Mouse (Mus musculus) liver, adult 2 months (tissue): ENCODE measurements around the gene Alas2. TPM values are rescaled to one million over a fixed set of nuclear protein-coding genes. Genes with fewer than 3 reads are reported as not detected.

Experiments used
- DNase-seq: peaks from one replicate; pipeline ENCODE4 v3.0.0-alpha.2; 2011; ENCODE audit warnings: low read depth, low spot score; ENCODE audit errors: extremely low read depth
- H3K27ac ChIP-seq: fragments of 200-500 bp; replicated peaks from 2 replicates; pipeline ENCODE4 v1.5.1; 2012; ENCODE audit warnings: low read depth, mild to moderate bottlenecking, control low read depth, inconsistent platforms, low read length; ENCODE audit not compliant: insufficient read depth
- H3K27me3 ChIP-seq: fragments of 200-500 bp; 2 replicates; pipeline ENCODE4 v1.6.1; 2012; ENCODE audit warnings: mild to moderate bottlenecking, moderate library complexity, low read length, inconsistent platforms; ENCODE audit not compliant: control insufficient read depth, insufficient read depth
- H3K36me3 ChIP-seq: fragments of 200-500 bp; 2 replicates; pipeline ENCODE4 v1.6.1; 2012; ENCODE audit warnings: low read length, inconsistent platforms; ENCODE audit not compliant: control insufficient read depth, insufficient read depth
- H3K4me1 ChIP-seq: fragments of 200-500 bp; 2 replicates; pipeline ENCODE4 v1.6.1; 2011; ENCODE audit warnings: low read length; ENCODE audit not compliant: control insufficient read depth, insufficient read depth
- H3K4me3 ChIP-seq: fragments of 200-500 bp; 2 replicates; pipeline ENCODE4 v1.5.1; 2011; ENCODE audit warnings: low read depth, mild to moderate bottlenecking, control low read depth, low read length, moderate library complexity; ENCODE audit not compliant: insufficient read depth
- H3K79me2 ChIP-seq: fragments of 200-500 bp; 2 replicates; pipeline ENCODE4 v1.6.1; 2012; ENCODE audit warnings: inconsistent platforms, mild to moderate bottlenecking, low read length, moderate library complexity; ENCODE audit not compliant: control insufficient read depth, insufficient read depth
- H3K9ac ChIP-seq: fragments of 200-500 bp; 2 replicates; pipeline ENCODE4 v1.6.1; 2012; ENCODE audit warnings: low read depth, mild to moderate bottlenecking, control low read depth, inconsistent platforms, low read length
- CTCF ChIP-seq: fragments of 200-500 bp; IDR thresholded peaks from 2 replicates; pipeline ENCODE4 v1.5.1; 2011; ENCODE audit warnings: low read depth, low read length, control low read depth
- POLR2A ChIP-seq: fragments of 200-500 bp; IDR thresholded peaks from 2 replicates; pipeline ENCODE4 v1.6.1; 2011; ENCODE audit warnings: low read length, control low read depth; ENCODE audit not compliant: insufficient read depth; ENCODE audit errors: extremely low read depth
- WGBS: fragments of 180-500 bp; shearing (Covaris S2); methylation state at CpG from one replicate; pipeline ENCODE4 v1.1.7; 2018; 5-methylcytosine and 5-hydroxymethylcytosine counted together
- polyA plus RNA-seq: library from polyadenylated mRNA; depleted of rRNA; stranded (reverse); fragments of >200 nt; gene quantifications from 2 replicates; pipeline ENCODE4 v1.2.3, GENCODE M21; 2012; rRNA removed
- total RNA-seq: library from RNA; depleted of rRNA; stranded (reverse); fragments of >200 nt; gene quantifications from 2 replicates; pipeline ENCODE4 v1.2.3, GENCODE M21; 2014; rRNA removed

The Alas2 gene
- total and polyA plus RNA-seq, 2 experiments = 15.8 to 41.1 TPM

DNA sequence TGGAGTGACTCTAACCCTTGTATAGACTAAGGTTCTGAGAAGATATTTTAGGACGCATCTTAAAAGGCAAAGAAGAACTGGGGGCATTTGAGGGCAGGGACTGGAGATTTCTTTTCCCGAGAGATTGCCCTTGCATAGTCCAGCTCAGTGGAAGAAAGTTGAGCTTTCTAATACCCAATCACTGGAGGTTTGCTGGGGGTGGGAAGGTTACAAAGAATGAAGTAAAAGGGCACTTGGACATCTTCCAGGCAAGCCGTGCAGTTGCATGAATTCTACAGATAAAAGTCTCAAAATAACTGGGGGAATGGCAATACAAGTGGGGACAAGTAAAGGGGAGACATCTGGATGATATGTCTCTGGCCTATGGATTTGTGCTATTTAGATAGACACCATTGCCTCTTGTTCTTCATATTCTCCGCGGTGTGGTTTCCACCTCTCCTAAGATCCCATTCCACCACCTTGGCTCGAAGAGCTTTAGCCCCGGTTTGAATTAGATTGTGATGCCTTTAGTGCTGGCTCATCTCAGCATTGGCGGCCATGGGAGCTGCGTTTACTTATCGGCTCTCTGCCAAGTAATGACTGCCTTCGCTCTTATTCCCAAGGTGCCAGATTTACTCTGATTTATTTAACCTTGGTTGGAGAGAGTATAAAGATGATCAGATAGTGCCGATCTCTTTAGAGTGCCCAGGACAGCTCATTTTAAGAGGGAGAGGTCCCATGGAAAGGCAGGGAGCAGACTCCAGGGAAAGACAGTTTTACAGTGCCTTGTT lies 46.3 kb downstream of the Alas2 start:
- peak; percentile 82 for DNase-seq
- WGBS = 22% methylated on average over 12 of the region's 12 CpGs
- Histone ChIP-seq H3K27ac (peak overlapping the region; percentile 88), H3K9ac (peak overlapping the region; percentile 71; the same call in 1 of the 2 replicates), H3K79me2 (0 out of 2 replicates have a peak, but pooled peaks cover 6% of the 10 kb centered on the region), H3K36me3 (no peaks in the 10 kb centered on the region), H3K27me3 (no peaks in the 10 kb centered on the region), H3K4me1 (peaks cover 6% of the 10 kb centered on the region; the same call in 1 of the 2 replicates), H3K4me3 (peak overlapping the region; percentile 41)
- TF ChIP-seq POLR2A (no peak), CTCF (no peak)

DNA sequence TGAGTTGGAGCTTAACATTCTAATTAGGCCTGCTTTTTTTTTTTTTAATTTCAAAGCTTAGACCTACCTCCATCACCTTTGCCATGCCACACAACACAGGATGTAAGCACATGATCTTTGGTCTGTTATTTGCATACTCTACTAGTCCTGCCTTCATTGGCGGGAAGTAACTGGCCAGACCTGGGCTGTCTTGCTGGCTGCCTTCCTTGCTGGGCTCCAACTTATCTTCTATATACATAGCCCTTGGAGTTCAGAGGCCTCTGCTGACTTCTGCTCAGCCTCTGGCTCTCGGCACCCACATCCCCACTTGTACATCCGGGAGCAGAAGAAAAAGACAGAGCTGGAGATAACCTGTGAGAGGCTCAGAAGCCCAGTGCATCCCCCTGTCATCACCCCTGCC lies 47.0 kb downstream of the Alas2 start:
- H3K4me3 ChIP-seq = peak overlapping the region; percentile 72

GRCm38 (mm10) chrX:150595016-150595760 lies 48.0 kb downstream of the Alas2 start:
- WGBS = 24% methylated on average over 9 of the region's 9 CpGs
- peak overlapping the region; percentile 72 for H3K4me3 ChIP-seq
- TF ChIP-seq CTCF = no peak
- no peak for TF ChIP-seq POLR2A

More for the DNA sequence above, 47.0 kb downstream of the Alas2 start:
- peak overlapping the region; percentile 83 for H3K9ac ChIP-seq
- WGBS = 11% methylated on average over 3 of the region's 3 CpGs
- peaks cover 4% of the 10 kb centered on the region; the same call in 1 of the 2 replicates for H3K4me1 ChIP-seq
- H3K27ac ChIP-seq = peak overlapping the region; percentile 88
- TF ChIP-seq POLR2A = no peak
- TF ChIP-seq CTCF = no peak
- 0 out of 2 replicates have a peak, but pooled peaks cover 6% of the 10 kb centered on the region for H3K79me2 ChIP-seq
- DNase-seq = peak; percentile 82
- H3K36me3 ChIP-seq = no peaks in the 10 kb centered on the region
- H3K27me3 ChIP-seq = no peaks in the 10 kb centered on the region

DNA sequence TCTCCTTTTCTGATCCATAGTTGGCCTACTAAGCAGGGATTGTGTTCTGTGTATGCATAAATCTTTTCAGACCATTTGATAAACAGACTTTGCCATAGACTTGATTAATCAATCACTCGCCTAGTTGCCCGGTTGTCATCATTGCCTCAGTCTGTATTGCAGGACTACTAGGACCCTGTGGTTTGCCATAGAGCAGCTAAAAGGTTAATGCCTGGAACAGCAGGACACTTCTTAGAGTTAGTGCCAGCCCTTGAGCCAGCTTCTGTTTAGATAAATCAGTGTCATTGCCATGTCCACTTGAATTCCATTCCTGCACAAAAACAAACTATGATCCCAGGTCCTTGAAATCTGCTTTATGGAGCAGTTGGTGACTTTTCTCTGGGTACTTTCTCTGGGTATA lies 51.7 kb downstream of the Alas2 start:
- H3K27me3 ChIP-seq = no peaks in the 10 kb centered on the region
- no peak overlapping the region for H3K27ac ChIP-seq
- TF ChIP-seq CTCF (no peak), POLR2A (no peak)
- DNase-seq = peak; percentile 82
- H3K4me1 ChIP-seq = peaks cover 2% of the 10 kb centered on the region; the same call in 1 of the 2 replicates
- H3K9ac ChIP-seq = no peak overlapping the region
- H3K4me3 ChIP-seq = peak overlapping the region; percentile 14; the same call in 1 of the 2 replicates
- 25% methylated on average over 2 of the region's 2 CpGs for WGBS
- H3K36me3 ChIP-seq = peaks cover 2% of the 10 kb centered on the region; the same call in 1 of the 2 replicates
- 0 out of 2 replicates have a peak, but pooled peaks cover 6% of the 10 kb centered on the region for H3K79me2 ChIP-seq

More at GRCm38 (mm10) chrX:150595016-150595760, 48.0 kb downstream of the Alas2 start:
- Histone ChIP-seq H3K9ac (peak overlapping the region; percentile 83), H3K79me2 (0 out of 2 replicates have a peak, but pooled peaks cover 6% of the 10 kb centered on the region), H3K27me3 (no peaks in the 10 kb centered on the region), H3K4me1 (peaks cover 4% of the 10 kb centered on the region; the same call in 1 of the 2 replicates), H3K36me3 (no peaks in the 10 kb centered on the region), H3K27ac (peak overlapping the region; percentile 88)
- DNase-seq = peak; percentile 64

Other genes starting within 250 kb of the Alas2 start
- 13.0 and 18.5 TPM in 2 replicates for gene Tmem29, start 88.2 kb upstream of the Alas2 start, total RNA-seq
- 3.0 and 3.4 TPM in 2 replicates for gene Tmem29, start 88.2 kb upstream of the Alas2 start, polyA plus RNA-seq
- 23.8 and 31.6 TPM in 2 replicates for gene Pfkfb1, start 40.9 kb downstream of the Alas2 start, total RNA-seq
- gene Pfkfb1, start 40.9 kb downstream of the Alas2 start, polyA plus RNA-seq = 21.2 and 23.5 TPM in 2 replicates
- 9.3 and 10.7 TPM in 2 replicates for gene Apex2, start 42.5 kb downstream of the Alas2 start, total RNA-seq
- 5.6 and 5.7 TPM in 2 replicates for gene Apex2, start 42.5 kb downstream of the Alas2 start, polyA plus RNA-seq
- under 0.01 and 0.20 TPM in 2 replicates for gene Tro, start 110.2 kb downstream of the Alas2 start, total RNA-seq
- 0.02 and 0.28 TPM in 2 replicates for gene Tro, start 110.2 kb downstream of the Alas2 start, polyA plus RNA-seq